Mouse (Mus musculus) CD4-positive, CD25-positive, alpha-beta regulatory T cell, adult 4 months (primary cell): ENCODE results near the gene Cdh23. TPM values are rescaled to one million over a fixed set of nuclear protein-coding genes. Genes with fewer than 3 reads are reported as not detected.

Experiments used
- ATAC-seq: one replicate; pipeline ENCODE4 v1.8.0; 2017
- polyA plus RNA-seq, 2 experiments: library from polyadenylated mRNA; unstranded; fragments of 100-300 nt; shearing (Covaris generic); gene quantifications; one replicate each; pipeline ENCODE4 v1.2.1; 2017

Gene Cdh23
- polyA plus RNA-seq, 2 experiments from 2014 or later, result 6.7 to 8.1 TPM

DNA sequence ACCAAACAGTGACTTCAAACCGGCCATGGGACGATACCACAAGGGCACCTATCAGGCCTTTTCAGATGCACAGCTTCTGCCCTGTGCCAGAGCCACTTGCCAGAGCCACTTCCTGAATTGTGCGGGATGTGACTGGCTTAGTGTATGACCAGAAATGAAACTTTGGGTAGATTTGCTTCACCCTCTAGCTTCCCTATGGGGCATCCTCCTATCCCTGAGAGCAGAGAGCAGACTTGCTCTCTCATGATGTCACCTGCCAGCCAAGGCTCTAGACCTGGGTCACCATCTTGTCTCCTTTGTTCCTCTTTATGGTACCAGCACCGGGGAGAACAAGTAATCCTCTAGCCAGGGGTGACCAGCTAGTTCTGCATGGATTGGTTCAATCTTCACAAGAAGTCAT, 10.0 kb upstream of the Cdh23 start:
- ATAC-seq, result no peak

DNA sequence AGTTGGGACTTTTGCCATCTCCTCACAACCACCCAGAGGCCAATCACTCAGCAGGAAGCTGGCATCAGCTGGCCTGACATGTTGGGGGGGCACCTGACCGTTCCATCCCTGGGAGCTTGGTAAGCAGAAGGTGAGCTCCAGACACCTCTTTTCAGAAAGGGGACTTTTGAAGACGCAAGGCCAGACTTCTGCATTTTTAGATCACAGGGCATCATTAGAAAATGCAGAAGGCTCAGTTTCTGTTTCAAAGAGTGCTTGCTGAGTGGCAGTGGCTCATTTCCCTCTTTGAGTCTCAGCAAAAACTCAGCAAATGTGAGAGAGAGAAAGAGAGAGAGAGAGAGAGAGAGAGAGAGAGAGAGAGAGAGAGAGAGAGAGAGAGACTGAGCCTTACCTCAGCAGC, 8.8 kb upstream of the Cdh23 start:
- no peak for ATAC-seq

DNA sequence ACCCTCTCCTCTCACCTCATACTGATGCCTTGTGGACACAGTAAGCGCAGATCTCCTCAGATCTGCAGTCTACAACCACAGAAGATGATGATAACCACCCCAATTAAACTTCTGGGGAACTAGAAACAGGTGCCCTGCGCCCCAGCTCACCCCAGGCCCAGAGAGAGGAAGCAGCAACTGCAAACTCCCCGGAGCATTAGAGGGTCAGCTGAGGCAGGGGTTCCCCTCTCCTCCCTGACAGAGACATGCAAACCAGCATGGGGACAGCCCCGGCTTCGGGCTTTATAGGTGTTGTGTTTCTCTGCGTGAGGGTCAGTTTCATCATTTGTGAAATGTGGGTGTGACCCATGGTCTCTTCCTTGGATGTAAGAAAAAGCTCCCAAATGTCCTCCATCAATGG, 1.5 kb upstream of the Cdh23 start:
- no peak for ATAC-seq

DNA sequence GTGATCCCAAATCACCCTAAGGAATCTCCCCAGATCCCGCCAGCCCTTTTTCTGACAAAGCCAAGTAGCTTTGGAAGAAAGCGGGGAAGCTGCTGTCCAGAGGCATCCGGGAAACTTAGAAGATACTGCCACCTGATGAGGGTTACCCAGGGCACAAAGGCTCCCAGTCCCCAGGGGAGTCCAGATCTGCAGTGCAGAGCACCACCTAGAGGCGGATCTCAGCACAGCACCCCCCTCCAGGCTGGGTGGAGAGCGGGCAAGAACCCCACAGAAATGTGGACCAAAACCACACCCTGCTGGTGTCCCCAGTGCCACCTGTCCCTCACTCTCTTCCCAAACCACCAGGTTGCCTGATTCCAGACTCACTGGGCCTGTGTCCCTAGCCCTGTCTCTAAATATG, 685 bp upstream of the Cdh23 start:
- peak; percentile 63 for ATAC-seq

DNA sequence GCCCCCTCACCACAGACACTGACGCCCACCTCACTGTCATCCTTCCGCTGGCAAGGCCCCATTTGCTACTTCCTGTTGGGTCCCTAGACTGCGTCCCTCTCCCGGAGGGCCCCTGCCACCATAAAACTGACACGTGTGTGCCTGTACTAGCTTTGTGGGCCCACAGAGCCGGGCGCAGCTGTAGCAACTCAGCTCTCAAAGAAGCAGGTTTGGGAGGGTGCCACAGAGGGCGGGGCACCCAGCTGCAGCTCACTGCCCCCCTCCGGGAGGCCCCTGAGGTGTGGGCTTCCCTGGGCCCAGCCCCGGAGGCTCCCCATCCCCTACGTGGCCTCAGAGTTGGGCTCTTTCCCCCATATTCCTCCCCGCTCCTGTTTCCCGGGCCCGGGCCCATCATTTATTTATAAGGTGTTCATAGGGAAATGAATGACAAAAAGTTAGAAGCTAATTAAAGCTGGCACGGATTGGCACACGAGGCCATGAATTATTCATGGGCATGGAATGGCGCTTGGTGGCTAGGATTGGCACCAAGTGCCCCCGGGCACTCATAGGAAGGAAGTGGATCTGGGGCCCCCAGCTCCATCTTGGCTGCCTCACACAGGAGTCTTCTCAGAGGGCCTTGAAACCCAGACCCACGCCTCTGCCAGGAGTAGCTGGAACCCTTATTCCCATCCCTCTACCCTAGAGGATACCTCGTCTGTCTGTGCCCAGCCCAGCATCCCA, 4.5 kb downstream of the Cdh23 start:
- ATAC-seq, result no peak

DNA sequence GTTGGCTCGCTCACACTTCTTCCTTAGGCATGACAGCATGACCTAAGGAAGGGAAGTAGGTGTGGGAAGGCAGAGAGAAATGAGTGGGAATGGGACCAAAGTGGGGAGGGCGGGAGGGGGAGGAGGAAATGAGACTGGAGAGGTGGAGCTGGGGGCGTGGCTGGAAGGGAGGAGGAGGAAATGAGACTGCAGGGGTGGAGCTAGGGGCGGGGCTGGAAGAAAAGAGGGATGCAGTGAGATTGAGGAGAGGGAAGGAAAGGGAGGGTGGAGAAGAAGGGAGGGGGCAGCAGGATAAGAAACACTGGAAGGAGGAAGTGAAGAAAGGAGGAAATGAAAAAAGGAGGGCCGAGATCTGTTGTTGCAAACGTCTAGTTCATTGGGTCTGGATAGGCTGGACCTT, 5.3 kb downstream of the Cdh23 start:
- no peak for ATAC-seq

DNA sequence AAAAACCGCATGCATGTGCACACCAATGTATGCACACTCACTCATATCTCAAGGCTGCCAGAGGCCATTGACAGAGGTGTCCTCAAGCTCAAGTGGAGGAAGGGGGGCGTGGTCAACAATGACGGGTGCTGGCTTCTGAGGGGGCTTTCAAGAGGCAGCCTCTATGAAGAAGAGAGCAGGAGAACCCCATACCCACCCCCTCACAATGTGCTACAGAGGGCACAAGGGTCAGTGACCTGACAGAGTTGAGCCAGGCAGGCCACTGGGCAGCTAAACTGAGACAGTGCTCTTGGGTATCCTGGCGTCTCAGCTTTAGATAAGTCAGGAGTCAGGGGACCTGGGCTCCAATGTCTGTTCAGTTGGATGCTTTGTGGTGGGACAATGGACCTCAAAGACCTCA, 6.9 kb downstream of the Cdh23 start:
- ATAC-seq, result no peak

DNA sequence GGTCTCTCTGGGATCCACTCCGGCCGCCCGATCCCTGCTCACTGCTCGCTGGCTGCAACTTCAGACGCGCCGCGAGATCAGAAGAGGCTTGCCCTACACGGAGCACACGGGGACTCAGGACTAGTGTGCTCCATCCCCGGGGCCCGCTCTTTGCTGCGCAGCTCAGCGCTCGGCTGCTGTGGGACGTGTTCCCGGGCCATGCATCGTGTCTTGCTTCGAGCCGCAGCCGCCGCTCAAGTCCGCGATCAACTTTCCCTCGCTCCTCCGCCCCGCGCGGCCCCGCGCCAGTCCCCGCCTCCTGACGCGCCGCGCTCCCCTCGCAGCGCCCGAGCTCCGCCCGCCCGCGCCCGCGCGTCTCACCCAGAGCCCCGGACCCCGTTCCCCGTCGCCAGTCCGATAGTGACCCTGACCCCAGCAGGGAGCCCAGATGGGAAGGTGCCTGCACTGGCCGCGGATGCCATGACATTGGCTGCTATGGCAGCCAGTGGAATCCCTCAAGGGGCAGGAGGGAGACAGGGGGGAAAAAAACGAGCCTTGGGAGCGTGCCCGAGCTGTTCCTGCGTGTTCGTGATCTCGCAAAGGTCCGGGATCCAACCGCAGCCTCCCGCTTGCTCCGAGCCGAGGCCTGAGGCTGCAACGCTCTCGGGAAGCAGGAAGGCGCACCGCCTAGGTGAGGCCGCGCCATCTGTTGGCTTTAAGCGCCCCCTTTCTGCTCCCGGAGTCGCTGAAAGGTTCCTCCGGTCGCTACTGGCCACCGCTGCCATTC, 9.1 kb downstream of the Cdh23 start:
- ATAC-seq, result no peak

DNA sequence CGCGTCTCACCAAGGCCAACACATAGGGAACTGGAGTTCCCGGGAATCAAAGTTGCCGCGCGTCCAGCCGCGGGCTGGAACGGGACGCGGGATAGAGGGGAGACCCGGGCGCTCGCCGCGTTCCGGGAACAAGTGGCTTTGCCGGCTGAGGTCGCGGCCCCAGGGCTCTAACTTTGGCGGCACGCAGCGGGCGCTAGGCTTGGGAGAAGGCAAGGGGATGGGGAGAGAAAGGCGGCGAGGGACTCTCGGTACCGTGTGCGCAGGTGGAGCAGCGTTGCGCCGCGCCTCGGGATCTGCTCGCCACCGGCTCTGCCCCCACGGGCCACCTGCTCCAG, 9.7 kb downstream of the Cdh23 start:
- ATAC-seq, result no peak

DNA sequence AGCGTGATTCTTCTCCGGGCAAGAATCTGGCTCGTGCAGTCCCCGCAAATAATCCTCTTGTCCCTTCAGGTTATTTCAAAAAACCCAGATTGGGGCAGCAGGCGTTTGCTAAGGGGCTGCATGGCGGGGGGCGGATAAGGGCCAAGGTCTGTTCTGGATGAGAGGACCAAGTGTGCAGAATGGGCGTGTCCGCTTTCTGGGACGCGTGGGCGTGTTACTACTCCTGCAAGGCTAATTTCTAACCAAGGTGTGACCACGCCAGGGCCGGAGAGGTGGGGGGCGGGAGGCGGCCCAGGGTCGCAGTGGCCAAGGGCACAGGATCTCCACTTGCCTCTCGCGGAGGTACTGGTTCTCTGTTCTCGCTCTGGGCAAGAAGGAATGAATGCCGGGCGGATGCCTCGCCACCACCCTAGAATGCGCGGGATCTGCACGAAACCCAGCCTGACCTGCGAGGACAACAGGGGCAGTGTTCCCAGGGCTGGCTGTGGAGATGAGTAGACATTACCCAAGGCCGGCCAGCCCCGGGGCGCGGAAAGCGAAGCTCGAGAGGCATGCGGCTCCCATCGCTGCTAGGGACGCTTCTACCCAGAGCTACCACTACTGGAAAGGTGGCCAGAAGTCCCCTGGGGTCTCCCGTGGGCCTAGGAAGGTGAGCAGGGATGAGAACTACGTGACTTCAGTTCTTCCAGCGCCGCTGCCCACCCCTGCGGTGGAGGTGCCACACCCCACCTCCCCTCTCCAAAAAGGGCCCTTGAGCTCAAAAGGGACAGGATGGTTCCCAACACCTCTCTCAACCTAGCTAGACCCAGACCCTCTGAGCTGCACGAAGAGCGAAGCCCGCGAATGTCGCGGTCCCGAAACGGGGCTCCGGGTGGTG, 10.3 kb downstream of the Cdh23 start:
- ATAC-seq, result no peak

DNA sequence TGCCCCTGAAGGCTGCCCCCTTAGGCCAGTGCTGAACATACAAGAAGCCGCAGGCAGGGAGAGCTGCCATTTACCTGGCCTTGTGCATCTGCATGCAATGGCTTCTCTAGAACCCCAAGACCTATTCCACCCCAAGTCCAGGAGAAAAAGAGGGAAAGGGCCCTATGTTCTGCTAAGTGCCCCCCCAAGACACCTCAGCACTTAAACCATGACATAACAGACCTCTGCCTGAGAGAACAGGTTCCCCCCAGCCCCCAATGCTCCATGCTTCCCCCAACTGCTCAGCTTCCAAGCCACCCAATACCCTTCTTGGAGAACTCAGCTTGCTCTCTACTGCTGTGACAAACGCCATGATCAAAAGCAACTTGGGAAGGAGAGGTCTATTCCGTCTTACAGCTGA, 17.4 kb downstream of the Cdh23 start:
- ATAC-seq, result no peak

DNA sequence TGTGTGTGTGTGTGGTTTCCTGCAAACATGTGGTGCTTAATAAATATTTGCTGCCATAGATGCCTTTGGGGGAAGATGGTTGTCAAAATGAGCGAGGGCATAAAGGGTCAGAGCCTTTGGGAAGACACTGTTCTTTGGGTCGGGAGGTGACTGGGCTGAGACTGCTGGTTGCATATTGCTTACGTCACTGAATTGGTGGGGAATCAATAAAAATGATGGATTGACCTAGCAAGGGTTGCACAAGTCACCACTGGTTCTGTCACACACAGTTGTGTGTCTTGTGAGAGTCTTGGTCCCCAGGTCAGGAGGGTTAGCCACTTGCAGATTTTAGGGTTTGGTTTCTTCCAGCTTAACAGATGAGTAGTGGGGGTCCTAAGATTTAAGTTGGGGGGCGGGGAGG, 19.0 kb downstream of the Cdh23 start:
- ATAC-seq, result no peak

DNA sequence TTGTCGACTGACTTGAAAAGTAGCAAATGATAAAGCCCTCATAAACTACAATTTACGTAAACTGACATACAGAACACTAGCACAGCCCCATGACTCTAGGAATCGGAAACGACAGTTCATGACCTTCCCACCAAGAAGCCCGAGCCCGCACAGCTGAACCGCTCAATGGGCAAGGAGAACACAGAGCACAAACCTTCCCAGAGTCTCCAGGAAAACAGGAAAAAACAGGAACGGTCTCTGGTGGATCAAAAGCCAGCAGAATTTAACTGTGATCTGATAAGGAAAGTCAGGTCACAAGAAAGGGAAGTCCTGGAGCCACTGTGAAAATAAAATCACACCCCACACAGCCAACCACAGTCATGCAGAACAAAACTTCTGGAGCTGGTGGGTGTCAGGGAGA, 26.1 kb downstream of the Cdh23 start:
- no peak for ATAC-seq

DNA sequence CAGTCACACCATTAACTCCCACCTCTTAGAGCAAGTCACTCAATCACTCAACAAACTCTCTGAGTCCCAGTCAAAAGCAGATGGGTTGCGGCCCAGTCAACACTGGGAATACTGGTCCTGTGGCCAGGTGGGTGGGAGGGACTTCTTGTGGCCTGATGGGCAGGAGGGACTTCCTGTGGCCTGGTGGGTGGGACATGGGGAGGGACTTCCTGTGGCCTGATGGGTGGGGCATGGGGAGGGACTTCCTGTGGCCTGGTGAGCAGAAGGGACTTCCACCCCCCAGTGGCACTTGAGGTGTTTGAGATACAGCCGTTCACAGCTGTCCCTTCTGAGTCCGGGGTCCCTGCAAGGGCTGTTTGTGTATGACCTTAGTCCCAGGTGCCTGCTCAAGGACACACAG, 27.7 kb downstream of the Cdh23 start:
- ATAC-seq, result no peak

DNA sequence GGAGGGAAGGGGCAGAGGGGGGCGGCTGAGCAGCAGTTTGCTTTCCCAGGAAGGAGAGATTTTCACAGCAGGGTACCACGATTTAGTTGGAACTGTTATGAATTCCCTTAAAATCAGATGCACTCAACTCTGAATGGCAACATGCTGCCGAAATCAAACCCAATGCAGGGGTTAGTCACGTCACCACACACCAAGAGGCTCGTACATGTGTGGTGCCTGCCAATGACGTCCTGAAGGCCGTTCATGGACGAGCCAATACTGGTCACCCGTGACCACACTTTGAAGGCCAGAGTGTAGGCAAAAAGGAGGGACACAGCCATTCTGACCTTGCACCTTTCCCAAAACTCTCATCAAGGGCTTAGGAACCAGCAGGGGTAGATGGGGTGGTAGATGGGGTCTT, 35.3 kb downstream of the Cdh23 start:
- ATAC-seq, result no peak

DNA sequence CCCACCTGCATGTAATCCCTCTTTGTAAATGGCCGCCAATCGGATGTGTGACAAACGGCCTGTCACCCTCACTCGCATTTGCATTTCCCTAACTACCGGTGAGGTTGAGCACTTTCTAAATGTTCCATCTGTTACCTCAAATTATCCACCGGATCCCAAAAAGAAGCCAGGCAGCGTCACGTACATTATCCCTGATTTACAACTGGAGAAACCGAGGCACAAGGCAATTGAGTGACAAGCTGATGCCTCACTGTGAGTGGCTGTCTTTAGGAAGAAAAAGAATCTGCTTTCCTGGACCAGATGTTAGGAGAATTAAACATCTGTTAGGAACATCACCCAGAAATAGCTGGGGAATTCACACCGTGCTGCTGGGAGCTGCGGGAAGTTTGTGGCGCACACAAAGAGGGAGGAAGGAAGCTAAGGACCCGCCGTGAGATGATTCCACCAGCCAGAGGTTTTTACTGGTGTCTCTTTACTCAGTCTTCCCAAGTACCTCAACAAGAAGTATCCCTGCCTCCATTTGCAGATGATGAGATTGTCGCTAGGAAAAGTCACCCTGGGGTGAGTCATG, 36.8 kb downstream of the Cdh23 start:
- ATAC-seq, result no peak

DNA sequence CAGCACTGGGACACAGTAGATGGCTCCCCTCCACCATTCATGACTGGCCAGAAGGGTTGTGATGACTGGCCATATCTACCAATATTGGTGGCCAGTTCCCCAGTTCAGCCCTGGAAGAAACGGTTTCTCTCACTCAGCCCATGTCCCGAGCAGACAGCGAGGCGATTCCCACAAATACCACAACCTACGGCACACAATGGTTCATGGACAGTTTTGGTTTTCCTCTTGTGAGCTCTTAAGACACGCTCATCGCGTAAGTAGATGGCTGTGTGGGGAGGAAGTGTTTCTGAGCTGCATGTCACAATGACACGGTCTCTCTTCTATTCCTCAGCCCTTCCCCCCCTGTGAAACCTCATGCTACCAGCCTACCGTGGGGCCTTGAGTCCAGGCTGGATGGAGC, 38.1 kb downstream of the Cdh23 start:
- no peak for ATAC-seq

DNA sequence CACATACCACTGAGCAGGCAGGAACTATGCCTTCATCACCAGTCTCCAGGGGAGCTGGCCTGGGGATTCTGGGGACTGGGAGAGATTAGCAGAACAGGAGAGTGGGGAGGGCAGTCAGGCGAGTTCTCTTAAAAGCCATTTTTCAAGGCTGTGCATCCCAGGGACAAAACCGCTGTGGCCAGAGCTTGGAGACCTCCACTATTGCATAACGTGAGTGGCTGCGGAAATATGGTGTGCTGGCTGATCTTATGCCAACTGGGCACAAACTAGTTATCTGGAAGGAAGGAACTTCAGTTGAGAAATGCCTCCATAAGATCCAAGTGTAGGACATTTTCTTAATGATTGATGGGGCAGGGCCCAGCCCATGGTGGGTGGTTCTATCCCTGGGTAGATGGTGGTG, 42.6 kb downstream of the Cdh23 start:
- ATAC-seq, result no peak

DNA sequence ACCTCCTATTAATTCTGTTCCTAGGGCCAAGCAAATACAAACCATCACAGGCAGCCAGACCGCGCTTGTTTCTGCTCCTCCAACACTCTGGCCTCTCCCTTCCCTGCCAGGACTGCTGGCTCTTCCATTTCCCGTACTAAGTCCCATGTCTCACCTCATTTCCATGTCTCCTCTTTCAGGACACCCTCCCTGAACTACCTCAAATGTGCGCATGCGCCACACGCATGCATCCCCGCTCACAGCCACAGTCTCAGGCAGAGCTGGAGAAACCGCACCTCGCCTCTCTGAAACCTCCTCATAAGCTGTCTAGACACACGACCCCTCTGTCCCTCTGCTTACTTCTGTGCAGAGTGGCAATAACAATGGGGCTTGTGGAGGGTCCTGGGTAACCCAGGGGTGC, 43.2 kb downstream of the Cdh23 start:
- no peak for ATAC-seq

DNA sequence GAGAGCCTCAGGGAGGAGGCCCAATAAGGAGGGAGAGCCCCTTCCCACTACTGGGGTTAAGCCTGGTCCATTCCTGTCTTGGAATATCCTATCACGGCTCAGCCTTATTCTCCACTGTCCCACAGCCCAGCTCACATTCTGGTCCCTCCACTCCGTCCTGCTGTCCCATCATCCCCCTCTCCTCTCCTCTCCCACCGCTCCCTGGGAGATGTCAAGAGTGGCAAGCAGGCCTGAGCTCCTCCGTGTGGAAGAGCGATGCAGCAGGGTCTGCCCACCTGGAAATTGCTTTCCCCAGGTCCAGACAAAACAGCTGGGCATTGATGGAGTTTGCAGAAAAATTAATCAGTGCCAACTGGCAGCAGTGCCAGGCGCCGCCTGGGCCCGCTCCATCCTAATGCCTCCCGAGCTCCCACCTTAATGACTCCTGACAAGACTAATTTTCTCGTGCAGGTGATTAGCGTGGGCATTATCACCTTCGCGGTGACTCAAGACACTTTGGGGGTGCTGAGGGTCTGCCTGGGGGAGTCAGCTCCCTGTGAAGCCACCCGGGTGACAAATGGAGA, 52.1 kb downstream of the Cdh23 start:
- ATAC-seq, result no peak

DNA sequence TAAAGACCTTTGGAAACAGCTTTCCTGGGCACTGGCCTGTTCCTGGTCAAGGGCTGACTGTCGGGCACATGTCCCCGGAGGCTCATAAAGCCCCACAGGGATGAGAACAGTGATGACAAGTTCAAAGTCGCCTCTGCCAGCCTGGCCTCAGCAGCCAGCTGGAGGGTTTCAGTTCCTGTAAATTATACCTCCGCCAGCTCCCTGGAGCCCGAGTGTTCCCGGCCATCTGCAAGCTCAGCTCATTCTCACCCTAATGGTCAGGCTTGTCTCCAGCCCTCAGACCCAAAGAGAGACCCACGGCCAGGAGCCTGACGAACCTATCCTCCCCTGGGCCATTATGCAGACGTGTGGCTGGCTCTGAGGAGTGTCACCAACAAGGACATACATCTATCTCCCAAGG, 57.0 kb downstream of the Cdh23 start:
- ATAC-seq, result no peak

DNA sequence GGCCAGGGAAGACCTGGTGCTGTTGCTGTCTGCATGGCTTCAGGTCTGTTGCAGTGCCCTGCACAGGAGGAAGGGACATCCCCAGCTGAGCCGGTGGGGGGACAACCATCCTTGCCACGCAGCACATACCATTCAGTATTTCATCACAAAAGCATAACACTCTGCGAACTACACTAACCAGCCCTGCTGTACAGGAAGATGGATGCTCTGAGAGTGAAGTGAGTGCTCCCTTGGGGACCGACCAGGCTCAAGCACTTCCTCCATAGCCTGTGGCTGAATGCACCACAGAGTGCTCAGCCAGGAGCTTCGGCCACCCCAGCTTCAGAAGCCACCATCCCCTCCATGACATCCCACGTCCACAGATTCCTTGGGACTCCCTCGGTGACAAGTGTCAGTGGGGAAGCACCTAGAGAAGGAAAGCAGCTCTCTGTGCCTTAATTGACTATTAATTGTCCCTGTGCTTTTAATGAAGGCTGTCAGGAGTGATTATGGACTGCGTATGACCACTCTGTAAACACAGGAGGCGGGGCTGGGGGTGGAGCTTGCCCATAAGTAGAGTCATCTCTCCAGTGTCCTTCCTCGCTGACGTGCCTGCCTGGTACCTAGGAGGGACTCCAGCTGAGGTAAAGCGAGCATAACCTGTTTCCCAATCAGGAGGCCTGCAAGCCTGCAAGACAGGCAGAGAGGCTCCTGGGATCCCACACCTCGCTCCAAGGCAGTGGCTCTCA, 60.6 kb downstream of the Cdh23 start:
- no peak for ATAC-seq
